In genomic region chr13:101555371-101555874, GRCm38 (mm10) we compare ENCODE assay signal across 18 mouse cellular contexts.
DNase-seq lines count a peak whose midpoint lies in the region; TF ChIP-seq lines count a peak whose summit lies in the region.
"Had no signal": no experiment of that assay in that cellular context is flagged by ENCODE, and none has a peak within 500 bp of the region (broad histone marks: within the 10 kb centered on the region; RNA-seq: fewer than 3 reads in every experiment).

No protein-coding gene starts in this region.

- intact Hi-C loops in gastrocnemius, adult 2 months (cut with DNase I): no loop called here

- DNase-seq in adrenal gland, adult 2 months: peak; percentile 31
- DNase-seq in adrenal gland, postnatal 25 days: no peak
- peak; percentile 5 for DNase-seq in gastrocnemius, adult 18-20 months (ENCODE audit: low spot score)
- no peak for DNase-seq in gastrocnemius, adult 2 months
- peak; percentile 7 for DNase-seq in kidney, adult 9 months
- DNase-seq in kidney, adult 18-20 months: no peak
- DNase-seq in fat pad, adult 2 months (ENCODE audit: extremely low read depth, low read depth, low spot score): peak; percentile 31
- DNase-seq: B cell, adult 2 months; cerebellum, adult 2 months; cerebellum, postnatal 10 days; embryo, embryonic 11 days; forebrain, postnatal 0 days; gastrocnemius, postnatal 36 days; heart, postnatal 36 days had no signal

- TF ChIP-seq CTCF in gastrocnemius, adult 2 months (IDR thresholded peaks at IDR 0.05): no peak

- H3K4me3 ChIP-seq in gastrocnemius, adult 2 months: no peak overlapping the region
- H3K4me3 ChIP-seq: embryonic facial prominence, embryonic 12.5 days; forebrain, embryonic 13.5 days; heart, embryonic 10.5 days; hindbrain, embryonic 15.5 days had no signal

- H3K27ac ChIP-seq in gastrocnemius, adult 2 months: no peak overlapping the region
- H3K27ac ChIP-seq: embryonic facial prominence, embryonic 12.5 days; forebrain, embryonic 13.5 days; heart, embryonic 10.5 days; hindbrain, embryonic 15.5 days had no signal

Comparison
In these comparisons a context has a peak if more than half of its experiments do, and no peak if none do; other contexts are left out.
1. DNase-seq: peak in adrenal gland, adult 2 months (single experiment), gastrocnemius, adult 18-20 months (single experiment), kidney, adult 9 months (single experiment) and fat pad, adult 2 months (single experiment); none in adrenal gland, postnatal 25 days (single experiment), gastrocnemius, adult 2 months (single experiment) and kidney, adult 18-20 months (single experiment).